Mouse (Mus musculus) kidney, adult 11 months (tissue): ENCODE measurements around the gene Nr3c2.

Source experiments
- DNase-seq: peaks from one replicate; pipeline ENCODE4 v3.0.0; 2022

Gene Nr3c2

DNA sequence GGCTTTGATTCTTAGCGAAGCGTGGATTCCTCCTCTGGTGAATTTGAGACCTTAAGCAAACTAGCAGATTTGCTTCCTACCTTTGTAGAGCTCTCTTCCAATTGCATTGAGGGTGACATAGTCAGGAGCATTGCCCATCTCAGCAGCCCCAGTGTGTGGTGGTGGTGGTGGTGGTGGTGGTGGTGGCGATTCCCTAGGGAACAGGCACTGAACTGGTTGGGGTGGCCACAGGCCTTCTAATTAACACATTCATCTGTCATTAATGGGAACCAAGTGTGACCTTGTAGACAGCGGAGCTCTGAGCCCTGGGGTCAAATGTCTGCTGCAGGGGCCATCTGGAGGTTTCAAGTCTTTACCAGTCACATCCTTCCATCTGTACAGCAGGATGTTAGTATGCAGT lies 277.1 kb downstream of the Nr3c2 start:
- no peak for DNase-seq

GRCm38 (mm10) chr8:77185816-77186215 lies 286.6 kb downstream of the Nr3c2 start:
- no peak for DNase-seq

DNA sequence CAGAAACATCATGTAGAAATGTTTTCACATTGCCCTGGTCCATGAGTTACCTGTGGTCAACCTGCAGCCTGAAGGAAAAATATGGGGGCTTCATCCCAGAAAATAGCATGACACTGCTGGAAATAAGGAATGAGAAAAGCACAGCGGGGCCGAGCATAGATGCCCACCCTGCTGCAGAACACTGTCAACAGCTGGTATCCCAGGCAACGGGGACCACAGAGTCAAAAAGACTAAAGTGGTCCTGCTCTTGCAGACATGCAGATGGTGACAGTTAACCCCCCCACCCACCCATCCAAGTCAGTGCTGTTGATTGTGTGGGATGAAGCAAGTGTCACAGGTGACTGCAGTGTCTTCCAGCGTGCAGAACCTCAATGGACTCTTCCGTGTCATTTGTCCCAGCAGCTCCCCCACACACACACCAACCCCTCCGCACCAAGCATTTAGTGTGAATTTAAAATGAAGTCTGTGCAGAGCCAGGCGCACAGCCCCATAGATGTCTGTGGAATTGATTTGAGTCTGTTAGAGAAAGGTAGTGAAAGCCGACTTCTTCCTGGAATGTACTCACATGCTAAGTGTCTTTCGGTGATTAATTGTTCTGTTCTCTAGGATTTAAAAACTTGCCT lies 287.8 kb downstream of the Nr3c2 start:
- no peak for DNase-seq

GRCm38 (mm10) chr8:77187748-77188147 lies 288.5 kb downstream of the Nr3c2 start:
- DNase-seq, result no peak

DNA sequence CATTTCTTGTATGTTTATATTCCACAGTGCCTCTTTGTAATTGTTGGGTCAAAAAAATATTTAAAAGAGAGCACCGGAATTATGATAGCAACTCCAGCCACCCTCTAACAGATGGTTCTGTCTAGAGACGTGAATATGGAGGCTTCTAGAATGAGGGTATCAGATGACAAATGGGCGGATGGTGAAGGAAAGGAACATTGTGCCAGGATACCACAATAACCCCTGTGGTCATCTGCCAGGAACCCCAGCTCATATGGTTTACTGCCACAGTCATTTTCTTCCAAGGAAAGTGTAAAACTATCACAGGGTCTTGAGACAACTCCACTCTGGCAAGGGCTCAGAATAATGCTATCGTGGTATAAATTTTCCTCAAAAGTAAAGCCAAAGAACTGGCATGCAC lies 289.1 kb downstream of the Nr3c2 start:
- DNase-seq, result no peak

GRCm38 (mm10) chr8:77189318-77189717 lies 290.1 kb downstream of the Nr3c2 start:
- no peak for DNase-seq

DNA sequence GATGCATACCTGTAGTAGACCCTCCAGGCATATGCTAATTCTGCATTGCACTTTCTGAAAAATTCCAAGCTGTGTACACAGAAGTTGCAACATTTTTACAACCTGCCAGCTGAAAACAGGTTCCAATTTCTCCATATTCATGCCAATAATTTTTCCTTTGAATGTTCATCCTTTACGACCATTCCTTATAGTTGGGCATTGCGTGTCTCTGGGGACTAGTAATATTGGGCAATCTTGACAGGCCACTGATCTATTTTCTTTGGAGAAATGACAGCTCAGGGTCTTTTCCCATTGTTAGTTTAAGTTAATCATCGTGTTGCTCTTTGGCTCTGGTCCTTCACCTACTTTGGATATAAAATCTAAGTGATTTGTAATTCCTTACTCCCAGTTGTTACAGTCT lies 291.2 kb downstream of the Nr3c2 start:
- DNase-seq, result no peak

GRCm38 (mm10) chr8:77209297-77209696 lies 310.1 kb downstream of the Nr3c2 start:
- DNase-seq, result no peak

GRCm38 (mm10) chr8:77213893-77214464 lies 314.7 kb downstream of the Nr3c2 start:
- no peak for DNase-seq

GRCm38 (mm10) chr8:77214665-77215064 lies 315.4 kb downstream of the Nr3c2 start:
- DNase-seq, result no peak

- DNase-seq, result no peak
Observed at GRCm38 (mm10) chr8:77215191-77215590, 315.9 kb downstream of the Nr3c2 start.

GRCm38 (mm10) chr8:77223123-77223522 lies 323.9 kb downstream of the Nr3c2 start:
- no peak for DNase-seq

DNA sequence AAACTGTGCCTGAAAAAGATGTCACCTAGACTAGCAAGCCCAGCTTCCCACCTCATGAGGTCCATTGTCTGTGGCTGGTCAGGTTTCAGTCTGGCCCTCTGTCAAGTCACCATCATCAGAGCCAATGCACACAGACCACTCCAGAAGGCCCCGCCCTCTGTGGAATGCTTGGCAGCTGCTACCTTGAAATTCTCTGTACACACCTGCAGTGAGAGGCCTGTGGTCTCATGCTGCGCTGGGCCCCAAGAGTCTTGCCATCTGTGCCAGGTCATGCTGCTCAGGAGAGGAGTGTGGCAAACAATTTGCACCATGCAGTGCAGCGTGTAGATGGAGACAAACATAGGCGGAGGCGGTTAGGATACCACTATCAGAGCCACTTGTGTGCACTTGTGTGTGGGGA lies 328.5 kb downstream of the Nr3c2 start:
- DNase-seq, result no peak

DNA sequence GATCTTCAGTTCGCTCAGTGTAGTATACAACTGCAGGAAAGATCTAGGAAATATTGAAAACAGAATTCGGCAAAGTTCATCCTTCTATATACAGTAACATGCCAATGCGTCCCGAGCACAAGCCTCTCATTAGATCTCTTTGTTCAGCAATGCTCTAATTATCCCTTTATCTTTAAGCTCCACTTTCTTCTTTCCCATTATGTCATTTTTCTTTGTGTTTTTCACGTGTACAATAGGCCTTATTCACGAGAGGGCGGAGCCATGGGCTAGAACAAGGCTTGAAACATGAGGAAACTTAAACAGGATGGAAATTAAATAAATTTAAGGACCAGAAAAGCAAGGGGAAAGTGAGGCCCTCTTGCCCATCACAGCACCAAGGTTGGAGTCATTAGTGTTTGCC lies 329.4 kb downstream of the Nr3c2 start:
- no peak for DNase-seq

GRCm38 (mm10) chr8:77231211-77231610 lies 332.0 kb downstream of the Nr3c2 start:
- DNase-seq, result no peak

DNA sequence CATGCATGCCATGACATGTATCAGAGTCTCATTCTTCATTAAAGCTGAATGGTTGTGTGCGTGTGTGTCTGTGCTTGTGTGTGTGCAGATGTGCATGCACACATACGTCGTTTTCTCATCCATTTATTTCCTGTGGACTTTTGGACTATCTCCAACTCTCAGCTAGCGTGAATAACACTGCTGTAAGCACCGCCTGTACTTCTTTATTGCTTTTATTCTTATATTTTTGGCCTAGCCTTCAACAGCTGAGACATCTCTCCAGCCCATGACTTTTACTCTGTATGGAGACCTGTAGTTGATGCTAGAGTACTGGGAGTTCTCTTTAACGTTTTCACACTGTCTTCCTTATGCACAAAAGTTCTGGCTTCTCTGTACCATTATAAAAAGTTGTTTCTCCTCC lies 332.6 kb downstream of the Nr3c2 start:
- DNase-seq, result no peak

DNA sequence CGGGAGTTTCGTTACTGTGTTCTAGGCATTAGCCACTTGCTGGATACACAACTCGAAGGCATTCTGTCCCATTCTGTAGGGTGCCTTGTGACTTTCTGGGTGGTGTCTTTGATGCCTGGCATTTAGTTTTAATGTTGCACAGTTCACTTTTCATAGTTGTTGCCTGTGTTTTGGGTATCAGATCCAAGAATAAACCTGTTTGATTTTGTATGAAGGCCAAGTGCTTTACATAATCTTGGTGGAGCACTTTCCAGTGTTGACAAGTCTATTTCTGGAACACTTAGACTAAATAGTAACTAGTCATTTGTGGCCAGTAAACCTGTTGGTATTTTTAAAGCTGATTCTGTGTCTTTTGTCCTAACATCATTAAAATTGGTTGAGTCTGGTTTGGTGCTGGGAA lies 333.2 kb downstream of the Nr3c2 start:
- peak; percentile 19 for DNase-seq

- peak; percentile 61 for DNase-seq
Observed at GRCm38 (mm10) chr8:77236701-77237100, 337.5 kb downstream of the Nr3c2 start.

GRCm38 (mm10) chr8:77239462-77239861 lies 340.2 kb downstream of the Nr3c2 start:
- no peak for DNase-seq

DNA sequence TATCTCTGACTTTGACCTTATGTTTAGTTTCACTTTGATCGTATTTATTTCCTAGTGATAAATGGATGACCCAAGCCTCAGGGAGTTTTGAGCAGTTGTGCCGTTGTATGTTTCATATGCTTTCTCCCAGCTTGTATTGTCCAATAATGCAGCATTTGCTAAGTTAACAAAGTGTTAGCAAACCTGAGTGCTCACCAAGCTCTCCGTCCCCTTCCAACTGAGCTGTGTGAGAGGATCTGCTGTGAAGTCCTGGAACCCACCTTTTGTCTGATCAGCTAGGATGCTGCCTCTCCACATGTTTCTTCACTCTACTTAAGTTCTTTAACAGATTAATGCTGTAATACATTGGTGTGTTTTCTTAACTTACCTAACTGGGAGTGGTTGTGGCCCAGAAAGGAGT lies 342.1 kb downstream of the Nr3c2 start:
- DNase-seq, result no peak

GRCm38 (mm10) chr8:77250094-77250493 lies 350.9 kb downstream of the Nr3c2 start:
- no peak for DNase-seq

DNA sequence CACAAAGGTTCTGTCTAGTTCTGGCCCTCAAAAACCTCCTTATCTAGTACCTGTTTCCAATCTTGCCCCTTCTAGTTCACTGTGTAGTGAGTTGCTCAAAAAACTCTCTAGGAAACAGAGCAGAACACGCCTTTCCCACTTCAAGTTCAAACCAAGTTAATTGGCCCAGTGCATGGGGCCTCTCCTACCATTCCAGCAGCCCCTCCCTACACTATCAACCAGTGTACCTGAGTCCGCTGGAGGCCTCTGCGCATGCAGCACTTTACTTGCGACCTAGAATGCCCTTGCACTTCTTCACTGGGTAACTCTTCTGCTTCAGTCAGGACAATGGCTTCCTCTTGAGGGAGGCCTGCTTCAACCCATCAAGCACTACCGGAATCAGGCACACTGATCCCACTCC lies 351.9 kb downstream of the Nr3c2 start:
- no peak for DNase-seq

DNA sequence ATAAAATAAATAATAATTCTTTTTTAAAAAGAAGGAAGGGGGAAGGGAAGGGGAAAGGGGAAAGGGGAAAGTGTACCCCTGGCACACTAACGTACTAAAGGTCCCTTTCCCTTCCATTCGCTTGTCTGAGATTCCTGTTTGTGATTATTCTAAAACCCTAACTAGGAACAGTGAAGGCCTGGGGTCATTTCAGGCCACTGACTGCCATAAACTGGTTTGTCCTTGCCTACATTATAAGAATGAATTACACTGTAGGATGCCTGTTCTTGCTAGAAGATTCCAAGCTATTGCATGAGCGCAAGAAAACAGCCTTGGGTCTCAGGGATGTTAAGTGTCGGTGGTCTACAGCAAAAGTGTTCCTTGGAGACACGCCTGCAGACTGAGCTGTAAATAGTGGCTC lies 355.2 kb downstream of the Nr3c2 start:
- peak; percentile 28 for DNase-seq

GRCm38 (mm10) chr8:77256450-77257084 lies 357.3 kb downstream of the Nr3c2 start:
- no peak for DNase-seq

- DNase-seq, result no peak
Observed at GRCm38 (mm10) chr8:77257085-77257451, 357.8 kb downstream of the Nr3c2 start.
